Mouse (Mus musculus) liver, embryonic 15.5 days (tissue): Measurements from ENCODE around the gene Bri3bp. TPM values are rescaled to one million over a fixed set of nuclear protein-coding genes. Genes with fewer than 3 reads are reported as not detected.

Source experiments
- ATAC-seq: fragments of 200-750 bp; cut with Nextera tagmentation; 2 replicates; pipeline ENCODE4 v1.8.0; 2017; ENCODE audit warnings: moderate number of reproducible peaks, mild to moderate bottlenecking, moderate library complexity; ENCODE audit not compliant: insufficient read depth
- H3K27ac ChIP-seq: fragments of 300-500 bp; sonication (generic); replicated peaks from 2 replicates; pipeline ENCODE4 v1.5.1; 2015; ENCODE audit warnings: mild to moderate bottlenecking, inconsistent platforms
- H3K27me3 ChIP-seq: fragments of 300-500 bp; sonication (generic); 2 replicates; pipeline ENCODE4 v1.6.1; 2015; ENCODE audit warnings: mild to moderate bottlenecking, inconsistent platforms
- H3K36me3 ChIP-seq: fragments of 300-500 bp; sonication (generic); replicated peaks from 2 replicates; pipeline ENCODE4 v1.6.1; 2015; ENCODE audit warnings: moderate library complexity, mild to moderate bottlenecking, inconsistent platforms
- H3K4me1 ChIP-seq: fragments of 300-500 bp; sonication (generic); replicated peaks from 2 replicates; pipeline ENCODE4 v1.6.1; 2015; ENCODE audit warnings: inconsistent platforms
- H3K4me2 ChIP-seq: fragments of 300-500 bp; sonication (generic); 2 replicates; pipeline ENCODE4 v1.6.1; 2015; ENCODE audit warnings: moderate library complexity, mild to moderate bottlenecking, inconsistent platforms
- H3K4me3 ChIP-seq: fragments of 300-500 bp; sonication (generic); replicated peaks from 2 replicates; pipeline ENCODE4 v1.5.1; 2015; ENCODE audit warnings: mild to moderate bottlenecking, inconsistent platforms
- H3K9ac ChIP-seq: fragments of 300-500 bp; sonication (generic); 2 replicates; pipeline ENCODE4 v1.6.1; 2015; ENCODE audit warnings: moderate library complexity, mild to moderate bottlenecking, inconsistent platforms
- H3K9me3 ChIP-seq: fragments of 300-500 bp; sonication (generic); replicated peaks from 2 replicates; pipeline ENCODE4 v1.6.1; 2016; ENCODE audit warnings: inconsistent platforms
- WGBS: fragments of 180-500 bp; shearing (Covaris S2); methylation state at CpG from one replicate; pipeline ENCODE4 v1.1.7; 2015; ENCODE audit warnings: mixed read lengths; ENCODE audit not compliant: insufficient replicate concordance; 5-methylcytosine and 5-hydroxymethylcytosine counted together
- polyA plus RNA-seq: library from polyadenylated mRNA; unstranded; fragments of >200 nt; fragmentation: Nextera tagmentation; extraction: Ambion mirVana; gene quantifications from 2 replicates; pipeline ENCODE4 v1.2.1, GENCODE M21; 2015

The Bri3bp gene
- polyA plus RNA-seq, 1 experiment from 2014 or later, result 23.5 TPM

GRCm38 (mm10) chr5:125476286-125476625, 34.9 kb downstream of the Bri3bp start:
- peak; percentile 11; the same call in 1 of the 2 replicates for ATAC-seq
- H3K36me3 ChIP-seq, result no peaks in the 10 kb centered on the region
- WGBS, result 29% methylated on average over 5 of the region's 5 CpGs
- H3K27me3 ChIP-seq, result no peaks in the 10 kb centered on the region
- peaks cover 51% of the 10 kb centered on the region for H3K4me1 ChIP-seq
- peak overlapping the region; percentile 71 for H3K4me3 ChIP-seq
- H3K9me3 ChIP-seq, result no peaks in the 10 kb centered on the region
- peak overlapping the region; percentile 72 for H3K27ac ChIP-seq
- H3K9ac ChIP-seq, result peak overlapping the region; percentile 75
- peak overlapping the region; percentile 95 for H3K4me2 ChIP-seq

GRCm38 (mm10) chr5:125476799-125477198, 35.4 kb downstream of the Bri3bp start:
- Histone ChIP-seq H3K9ac (peak overlapping the region; percentile 75), H3K4me1 (peaks cover 51% of the 10 kb centered on the region), H3K36me3 (no peaks in the 10 kb centered on the region), H3K9me3 (no peaks in the 10 kb centered on the region), H3K4me2 (peak overlapping the region; percentile 95), H3K27me3 (no peaks in the 10 kb centered on the region), H3K27ac (0 out of 2 replicates have a peak overlapping the region, but pooled peaks have one; percentile 7), H3K4me3 (peak overlapping the region; percentile 71)
- no peak for ATAC-seq
- WGBS, result 57% methylated on average over 7 of the region's 7 CpGs

- Histone ChIP-seq H3K4me3 (peak overlapping the region; percentile 71), H3K27ac (no peak overlapping the region)
These were observed 36.2 kb downstream of the Bri3bp start for GRCm38 (mm10) chr5:125477533-125477932.

GRCm38 (mm10) chr5:125478037-125478436, 36.7 kb downstream of the Bri3bp start:
- Histone ChIP-seq H3K36me3 (peaks cover 5% of the 10 kb centered on the region), H3K9me3 (no peaks in the 10 kb centered on the region), H3K9ac (no peak overlapping the region), H3K4me2 (0 out of 2 replicates have a peak overlapping the region, but pooled peaks have one; percentile 95), H3K4me3 (no peak overlapping the region), H3K27ac (no peak overlapping the region), H3K27me3 (no peaks in the 10 kb centered on the region), H3K4me1 (peaks cover 58% of the 10 kb centered on the region)
- whole genome bisulfite sequencing, result 63% methylated on average over 7 of the region's 7 CpGs
- no peak for ATAC-seq

More at GRCm38 (mm10) chr5:125477533-125477932, 36.2 kb downstream of the Bri3bp start:
- Histone ChIP-seq H3K9ac (no peak overlapping the region), H3K27me3 (no peaks in the 10 kb centered on the region), H3K9me3 (no peaks in the 10 kb centered on the region), H3K36me3 (peaks cover under 1% of the 10 kb centered on the region; the same call in 1 of the 2 replicates), H3K4me2 (peak overlapping the region; percentile 95), H3K4me1 (peaks cover 57% of the 10 kb centered on the region)
- no peak for ATAC-seq
- WGBS, result 66% methylated on average over 7 of the region's 7 CpGs

- peaks cover 57% of the 10 kb centered on the region for H3K4me1 ChIP-seq
These were observed 38.0 kb downstream of the Bri3bp start for GRCm38 (mm10) chr5:125479376-125479775.

GRCm38 (mm10) chr5:125480434-125481231, 39.3 kb downstream of the Bri3bp start:
- H3K27ac ChIP-seq, result no peak overlapping the region
- H3K9me3 ChIP-seq, result no peaks in the 10 kb centered on the region
- peaks cover 46% of the 10 kb centered on the region for H3K4me1 ChIP-seq
- 67% methylated on average over 11 of the region's 11 CpGs for WGBS
- ATAC-seq, result no peak
- no peaks in the 10 kb centered on the region for H3K27me3 ChIP-seq
- H3K4me3 ChIP-seq, result no peak overlapping the region
- no peak overlapping the region for H3K4me2 ChIP-seq
- H3K36me3 ChIP-seq, result peaks cover 23% of the 10 kb centered on the region
- H3K9ac ChIP-seq, result no peak overlapping the region

More at GRCm38 (mm10) chr5:125479376-125479775, 38.0 kb downstream of the Bri3bp start:
- H3K27ac ChIP-seq, result no peak overlapping the region
- H3K36me3 ChIP-seq, result peaks cover 12% of the 10 kb centered on the region
- H3K27me3 ChIP-seq, result no peaks in the 10 kb centered on the region
- H3K4me3 ChIP-seq, result no peak overlapping the region
- no peak overlapping the region for H3K9ac ChIP-seq
- no peaks in the 10 kb centered on the region for H3K9me3 ChIP-seq
- no peak for ATAC-seq
- H3K4me2 ChIP-seq, result no peak overlapping the region
- WGBS, result 83% methylated on average over 3 of the region's 3 CpGs

GRCm38 (mm10) chr5:125482474-125482873, 41.1 kb downstream of the Bri3bp start:
- Histone ChIP-seq H3K4me3 (no peak overlapping the region), H3K36me3 (peaks cover 35% of the 10 kb centered on the region), H3K9ac (no peak overlapping the region), H3K4me2 (no peak overlapping the region), H3K4me1 (peaks cover 29% of the 10 kb centered on the region), H3K27ac (no peak overlapping the region), H3K9me3 (no peaks in the 10 kb centered on the region), H3K27me3 (no peaks in the 10 kb centered on the region)
- 68% methylated on average over 7 of the region's 7 CpGs for WGBS
- no peak for ATAC-seq

GRCm38 (mm10) chr5:125483712-125484611, 42.6 kb downstream of the Bri3bp start:
- no peaks in the 10 kb centered on the region for H3K9me3 ChIP-seq
- 60% methylated on average over 5 of the region's 6 CpGs for WGBS
- no peak overlapping the region for H3K9ac ChIP-seq
- peak overlapping the region; percentile 51 for H3K27ac ChIP-seq
- H3K4me2 ChIP-seq, result no peak overlapping the region
- peaks cover 35% of the 10 kb centered on the region for H3K36me3 ChIP-seq
- no peak overlapping the region for H3K4me3 ChIP-seq
- ATAC-seq, result peak; percentile 30
- H3K27me3 ChIP-seq, result no peaks in the 10 kb centered on the region
- H3K4me1 ChIP-seq, result peaks cover 17% of the 10 kb centered on the region

- Histone ChIP-seq H3K4me3 (no peak overlapping the region), H3K4me2 (no peak overlapping the region), H3K27ac (0 out of 2 replicates have a peak overlapping the region, but pooled peaks have one; percentile 38), H3K9me3 (no peaks in the 10 kb centered on the region), H3K27me3 (no peaks in the 10 kb centered on the region), H3K36me3 (peaks cover 35% of the 10 kb centered on the region), H3K9ac (no peak overlapping the region), H3K4me1 (peaks cover 17% of the 10 kb centered on the region)
- no peak for ATAC-seq
- WGBS, result 77% methylated on average over 4 of the region's 4 CpGs
These were observed 43.8 kb downstream of the Bri3bp start for GRCm38 (mm10) chr5:125485031-125485778.

GRCm38 (mm10) chr5:125486088-125486487, 44.7 kb downstream of the Bri3bp start:
- Histone ChIP-seq H3K9me3 (no peaks in the 10 kb centered on the region), H3K4me3 (no peak overlapping the region), H3K27me3 (no peaks in the 10 kb centered on the region), H3K36me3 (peaks cover 42% of the 10 kb centered on the region), H3K27ac (no peak overlapping the region), H3K4me2 (no peak overlapping the region), H3K4me1 (peaks cover 17% of the 10 kb centered on the region), H3K9ac (no peak overlapping the region)
- WGBS, result 50% methylated on average over 1 of the region's 1 CpGs
- no peak for ATAC-seq
